Mouse (Mus musculus) liver, postnatal 0 days (tissue): ENCODE measurements around the gene Prpf3. TPM values are rescaled to one million over a fixed set of nuclear protein-coding genes. Genes with fewer than 3 reads are reported as not detected.

Experiments
- ATAC-seq: fragments of 200-750 bp; cut with Nextera tagmentation; 2 replicates; pipeline ENCODE4 v1.8.0; 2017; ENCODE audit warnings: mild to moderate bottlenecking, moderate library complexity
- DNase-seq: peaks from one replicate; pipeline ENCODE4 v3.0.0-alpha.2; 2016
- H3K27ac ChIP-seq: fragments of 300-500 bp; sonication (generic); 2 replicates; pipeline ENCODE4 v1.5.1; 2014; ENCODE audit warnings: antibody characterized with exemption, moderate library complexity, mild to moderate bottlenecking, low read depth
- H3K27me3 ChIP-seq: fragments of 300-500 bp; sonication (generic); 2 replicates; pipeline ENCODE4 v1.6.1; 2014; ENCODE audit warnings: low read length, control low read depth, mixed read lengths; ENCODE audit not compliant: insufficient read depth
- H3K36me3 ChIP-seq: fragments of 300-500 bp; sonication (generic); replicated peaks from 2 replicates; pipeline ENCODE4 v1.6.1; 2014; ENCODE audit warnings: mild to moderate bottlenecking, control low read depth, low read length, moderate library complexity, mixed read lengths; ENCODE audit not compliant: insufficient read depth
- H3K4me1 ChIP-seq: fragments of 300-500 bp; sonication (generic); 2 replicates; pipeline ENCODE4 v1.6.1; 2014; ENCODE audit warnings: antibody characterized with exemption, mild to moderate bottlenecking, control low read depth; ENCODE audit not compliant: insufficient read depth
- H3K4me2 ChIP-seq: fragments of 300-500 bp; sonication (generic); 2 replicates; pipeline ENCODE4 v1.6.1; 2014; ENCODE audit warnings: low read depth, mild to moderate bottlenecking, low read length, moderate library complexity, mixed read lengths
- H3K4me3 ChIP-seq: fragments of 300-500 bp; sonication (generic); 2 replicates; pipeline ENCODE4 v1.5.1; 2014; ENCODE audit warnings: low read depth, low read length
- H3K9ac ChIP-seq: fragments of 300-500 bp; sonication (generic); replicated peaks from 2 replicates; pipeline ENCODE4 v1.6.1; 2014; ENCODE audit warnings: mild to moderate bottlenecking, moderate library complexity
- H3K9me3 ChIP-seq: fragments of 300-500 bp; sonication (generic); 2 replicates; pipeline ENCODE4 v1.6.1; 2016; ENCODE audit warnings: mild to moderate bottlenecking, control low read depth, low read length, mixed read lengths
- CTCF ChIP-seq: sonication (generic); IDR thresholded peaks from 2 replicates; pipeline ENCODE4 v1.5.1; 2016; ENCODE audit warnings: antibody characterized with exemption, low read depth
- EP300 ChIP-seq: IDR thresholded peaks from 2 replicates; pipeline ENCODE4 v1.6.1; 2016; ENCODE audit warnings: antibody characterized with exemption, low read depth, mild to moderate bottlenecking
- WGBS: fragments of 180-500 bp; shearing (Covaris S2); extraction: QIAGEN DNeasy Blood & Tissue Kit; methylation state at CpG from one replicate; pipeline ENCODE4 v1.1.7; 2014; ENCODE audit not compliant: insufficient replicate concordance; 5-methylcytosine and 5-hydroxymethylcytosine counted together
- polyA plus RNA-seq: library from polyadenylated mRNA; unstranded; fragments of >200 nt; fragmentation: Nextera tagmentation; extraction: Ambion mirVana; gene quantifications from 2 replicates; pipeline ENCODE4 v1.2.1, GENCODE M21; 2015

Gene Prpf3
- 11.2 and 12.0 TPM in 2 replicates for polyA plus RNA-seq

DNA sequence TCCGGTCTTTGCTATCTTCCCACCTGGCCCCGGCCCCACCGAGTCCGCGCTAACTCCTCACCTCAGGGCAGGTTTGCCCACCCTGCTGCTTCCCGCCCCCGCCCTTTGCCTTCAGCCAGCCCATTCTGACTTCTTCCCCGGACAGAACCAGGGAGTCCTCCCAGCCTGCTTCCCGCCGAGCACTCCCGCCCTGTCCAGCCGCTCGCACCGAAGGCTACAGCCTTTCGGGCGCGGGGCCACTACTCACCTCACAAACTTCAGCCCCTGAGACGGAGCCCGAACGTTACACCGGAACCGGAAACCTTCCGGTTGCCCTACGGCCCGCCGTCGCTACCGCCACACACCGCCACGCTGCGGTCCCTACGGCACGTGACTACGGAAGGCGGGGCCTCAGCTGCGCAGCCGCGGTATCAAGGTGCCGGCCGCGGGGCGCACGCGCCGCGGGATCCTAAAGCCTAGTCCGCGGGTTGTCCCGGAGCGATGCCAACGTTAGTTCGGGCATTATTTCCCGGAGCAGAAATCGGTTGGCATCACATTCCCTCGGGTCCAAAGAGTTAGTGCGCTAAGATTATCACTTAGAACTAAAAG is at the start of gene Prpf3:
Prpf3 (minus strand) TSS at position 384 of the 588 bp plus-strand sequence.
- peak within 1 kb of the TSS; percentile 84 for H3K27ac ChIP-seq

DNA sequence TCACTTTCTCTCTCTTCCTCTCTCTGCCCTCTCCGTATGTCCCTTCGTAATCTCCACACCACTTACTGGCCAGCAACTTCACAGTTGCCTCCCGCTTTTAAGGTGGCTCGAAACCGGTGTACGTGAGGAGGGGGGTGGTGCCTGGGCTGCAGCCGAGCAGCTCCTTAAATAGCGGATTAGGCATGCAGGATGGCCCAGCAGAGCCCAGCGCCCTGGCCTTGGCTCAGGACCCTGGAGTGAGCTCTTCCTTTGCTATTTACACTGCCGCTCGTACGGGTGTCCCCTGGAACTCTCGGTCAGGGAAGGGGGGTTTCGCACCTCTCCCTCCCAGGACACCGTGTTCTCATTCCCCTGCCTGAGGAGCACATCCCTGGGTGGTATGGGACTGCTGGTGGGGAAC is 48.9 kb upstream of the Prpf3 start, which contains the start of gene Car14:
Car14 (minus strand) TSS at position 124 of the 400 bp plus-strand sequence.
- peaks cover 37% of the 10 kb centered on the region for H3K27me3 ChIP-seq
- peak within 1 kb of the TSS; percentile 75 for H3K4me2 ChIP-seq
- peak; percentile 19 for ATAC-seq
- peak within 1 kb of the TSS; percentile 31 for H3K4me3 ChIP-seq
- peak within 1 kb of the TSS; percentile 88 for H3K27ac ChIP-seq
- H3K9ac ChIP-seq: peak within 1 kb of the TSS; percentile 64
- H3K4me1 ChIP-seq: peaks cover 27% of the 10 kb centered on the region
- WGBS: 2% methylated on average over 15 of the region's 15 CpGs
- TF ChIP-seq CTCF (no peak), EP300 (no peak)
- no peaks in the 10 kb centered on the region for H3K36me3 ChIP-seq
- DNase-seq: no peak
- no peaks in the 10 kb centered on the region for H3K9me3 ChIP-seq

More for the DNA sequence above, at the start of gene Prpf3:
- peaks cover 24% of the 10 kb centered on the region for H3K36me3 ChIP-seq
- H3K4me3 ChIP-seq: peak within 1 kb of the TSS; percentile 82
- H3K4me2 ChIP-seq: peak within 1 kb of the TSS; percentile 79
- H3K9ac ChIP-seq: peak within 1 kb of the TSS; percentile 89
- ATAC-seq (peak; percentile 99), DNase-seq (peak; percentile 95)
- H3K27me3 ChIP-seq: no peaks in the 10 kb centered on the region
- peaks cover 8% of the 10 kb centered on the region; the same call in 1 of the 2 replicates for H3K4me1 ChIP-seq
- under 1% methylated on average over 56 of the region's 56 CpGs for WGBS
- no peaks in the 10 kb centered on the region for H3K9me3 ChIP-seq
- TF ChIP-seq EP300 (peak; percentile 30; the same call in 1 of the 2 replicates), CTCF (no peak)

DNA sequence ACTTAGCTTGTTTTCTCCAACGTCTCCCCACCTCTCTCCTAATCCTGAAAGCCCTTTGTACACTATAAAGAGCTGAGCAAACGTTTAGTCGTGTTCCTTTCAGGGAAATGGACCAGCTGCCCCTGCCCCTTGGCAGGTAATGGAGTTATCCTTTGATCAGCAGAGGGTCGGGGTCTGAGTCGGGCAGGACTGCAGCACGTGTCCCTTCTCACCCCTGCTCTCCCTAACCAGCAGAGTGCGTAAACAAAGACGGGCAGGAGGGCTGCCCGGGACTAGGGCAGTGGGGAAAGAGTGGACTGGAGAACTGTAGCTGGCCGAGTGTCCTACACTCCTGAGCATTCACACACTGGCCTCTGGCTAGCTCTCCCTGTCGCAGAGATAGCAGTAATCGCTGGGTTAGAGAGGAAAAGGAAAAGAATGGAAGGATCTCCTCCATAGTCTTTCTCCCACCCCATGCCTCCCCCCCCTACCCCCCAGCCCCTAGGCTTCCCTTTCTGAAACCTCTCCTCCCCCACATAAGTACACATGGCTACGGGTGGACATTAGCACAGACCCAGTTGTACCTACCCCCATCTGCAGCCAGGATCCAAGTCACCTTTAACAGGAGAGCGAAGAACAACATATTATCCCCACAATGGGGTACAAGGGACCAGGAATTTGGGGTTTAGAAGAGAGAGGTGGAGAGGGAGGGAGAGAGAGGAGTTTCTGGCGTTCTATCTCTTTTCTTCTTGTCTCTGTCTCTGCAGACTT is 48.2 kb upstream of the Prpf3 start:
- H3K4me1 ChIP-seq: peaks cover 27% of the 10 kb centered on the region
- H3K27ac ChIP-seq: peak overlapping the region; percentile 88
- H3K36me3 ChIP-seq: no peaks in the 10 kb centered on the region
- TF ChIP-seq EP300 (no peak), CTCF (no peak)
- peak overlapping the region; percentile 64 for H3K9ac ChIP-seq
- H3K4me2 ChIP-seq: peak overlapping the region; percentile 75
- ATAC-seq: peak; percentile 81
- WGBS: 10% methylated on average over 15 of the region's 15 CpGs
- peaks cover 37% of the 10 kb centered on the region for H3K27me3 ChIP-seq
- DNase-seq: peak; percentile 42
- H3K4me3 ChIP-seq: peak overlapping the region; percentile 31
- no peaks in the 10 kb centered on the region for H3K9me3 ChIP-seq

DNA sequence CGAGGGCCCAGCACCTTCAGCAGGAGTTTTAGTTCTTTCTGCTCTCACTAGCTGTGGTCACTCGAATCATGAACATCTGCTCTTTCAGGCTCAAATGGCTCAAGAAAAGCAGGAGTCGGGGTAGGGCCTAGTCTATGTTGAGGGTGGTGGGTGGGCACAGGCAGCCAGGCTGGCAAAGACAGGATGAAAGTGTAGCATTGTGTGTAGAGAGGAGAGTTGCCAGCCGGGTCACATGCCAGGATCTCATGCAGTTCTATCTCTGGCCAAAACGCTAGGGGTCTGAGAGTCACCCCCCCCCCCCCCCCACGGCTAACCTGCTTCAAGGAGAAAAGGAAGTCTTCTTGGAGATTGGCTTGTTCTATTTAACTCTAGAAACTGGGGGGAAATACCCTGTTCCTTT is 47.0 kb upstream of the Prpf3 start:
- H3K27ac ChIP-seq: no peak overlapping the region
- peaks cover 27% of the 10 kb centered on the region for H3K4me1 ChIP-seq
- no peak for TF ChIP-seq CTCF
- no peak for TF ChIP-seq EP300
- H3K9ac ChIP-seq: no peak overlapping the region; the same call in 1 of the 2 replicates
- no peak overlapping the region for H3K4me3 ChIP-seq
- DNase-seq (no peak), ATAC-seq (no peak)
- H3K36me3 ChIP-seq: 0 out of 2 replicates have a peak, but pooled peaks cover 4% of the 10 kb centered on the region
- H3K27me3 ChIP-seq: peaks cover 35% of the 10 kb centered on the region
- H3K9me3 ChIP-seq: no peaks in the 10 kb centered on the region
- H3K4me2 ChIP-seq: no peak overlapping the region
- WGBS: 36% methylated on average over 6 of the region's 6 CpGs

DNA sequence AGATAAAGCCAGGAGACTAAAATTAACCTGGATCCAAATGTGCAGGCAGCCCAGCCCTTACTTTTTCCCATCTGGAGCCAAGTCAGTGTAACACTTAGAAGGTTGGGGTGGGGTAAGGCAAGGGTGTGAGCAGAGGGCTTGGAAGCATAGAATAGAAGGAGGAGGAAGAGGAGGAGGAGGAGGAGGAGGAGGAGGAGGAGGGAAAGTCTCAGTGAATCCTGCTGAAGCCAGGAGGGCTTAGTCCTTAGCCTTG is 46.6 kb upstream of the Prpf3 start:
- Histone ChIP-seq H3K9me3 (no peaks in the 10 kb centered on the region), H3K36me3 (0 out of 2 replicates have a peak, but pooled peaks cover 4% of the 10 kb centered on the region), H3K27me3 (peaks cover 31% of the 10 kb centered on the region), H3K4me2 (no peak overlapping the region), H3K4me1 (peaks cover 27% of the 10 kb centered on the region), H3K9ac (no peak overlapping the region; the same call in 1 of the 2 replicates), H3K4me3 (no peak overlapping the region), H3K27ac (peak overlapping the region; percentile 45; the same call in 1 of the 2 replicates)
- TF ChIP-seq EP300 (no peak), CTCF (no peak)
- ATAC-seq (no peak), DNase-seq (no peak)

DNA sequence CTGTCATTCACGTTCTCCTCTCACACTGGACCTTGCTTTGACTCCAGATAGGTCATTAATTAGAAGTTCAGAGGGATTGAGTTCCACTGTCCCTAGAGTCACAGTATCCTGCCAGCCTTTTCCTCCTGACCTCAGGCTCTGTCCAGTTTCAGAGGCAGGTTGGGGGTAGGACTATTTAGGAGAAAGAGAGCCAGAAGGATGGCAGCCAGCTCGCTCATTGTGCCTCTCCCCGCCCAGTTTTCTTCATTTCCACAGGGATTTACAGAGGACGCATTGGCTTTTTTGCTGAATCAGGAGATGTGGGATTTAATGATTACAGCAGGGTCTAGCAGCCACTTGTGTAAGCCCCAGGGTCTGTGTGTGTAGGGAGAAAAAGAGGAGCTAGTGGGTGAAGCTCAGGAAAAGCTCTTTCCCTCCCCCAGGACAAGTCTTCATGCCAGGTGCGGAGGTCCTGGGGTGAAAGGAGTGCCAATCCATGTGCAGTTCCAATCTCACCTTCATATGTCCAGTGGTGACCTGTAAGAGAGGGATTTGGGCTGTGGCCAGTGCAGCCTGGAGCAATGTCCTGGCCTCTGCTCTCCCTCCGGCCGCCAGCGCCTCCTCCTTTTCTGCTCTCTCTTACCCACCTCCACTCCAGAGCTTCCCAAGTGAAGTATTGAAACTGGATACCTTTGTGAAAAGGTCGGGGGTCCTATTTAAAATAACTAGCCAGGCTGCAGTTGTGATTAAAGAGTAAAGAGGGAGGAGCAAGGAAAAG is 46.1 kb upstream of the Prpf3 start:
- peak overlapping the region; percentile 45 for H3K27ac ChIP-seq
- H3K9ac ChIP-seq: no peak overlapping the region; the same call in 1 of the 2 replicates
- peaks cover 30% of the 10 kb centered on the region for H3K27me3 ChIP-seq
- H3K4me3 ChIP-seq: no peak overlapping the region
- no peaks in the 10 kb centered on the region for H3K9me3 ChIP-seq
- H3K4me2 ChIP-seq: no peak overlapping the region
- TF ChIP-seq CTCF (no peak), EP300 (no peak)
- DNase-seq (no peak), ATAC-seq (no peak)
- H3K4me1 ChIP-seq: peaks cover 27% of the 10 kb centered on the region
- H3K36me3 ChIP-seq: 0 out of 2 replicates have a peak, but pooled peaks cover 4% of the 10 kb centered on the region
- WGBS: 65% methylated on average over 9 of the region's 9 CpGs
